Mouse (Mus musculus): ENCODE results near the gene Srp68.

- TF ChIP-seq CTCF (IDR thresholded peaks at IDR 0.05; ENCODE audit: control insufficient read depth, insufficient read depth, insufficient replicate concordance, low read depth, low read length) (no peak), POLR2A (IDR thresholded peaks at IDR 0.05; ENCODE audit: control insufficient read depth, low read depth, low read length) (no peak)
Measured at GRCm38 (mm10) chr11:116297017-116297416, 23.0 kb upstream of the Srp68 start.

All from testis, adult 2 months (tissue).